Mouse (Mus musculus): Measurements from ENCODE around the gene Srrt.

Gene Srrt

GRCm38 (mm10) chr5:137263897-137264720, 43.4 kb downstream of the Srrt start:
- DNase-seq (ENCODE audit: low spot score): no peak

Measured in yolk sac, embryonic 10.5 days (tissue).